Mouse (Mus musculus) B cell, adult (primary cell): Measurements from ENCODE around the gene Olfr1276. TPM values are rescaled to one million over a fixed set of nuclear protein-coding genes. Genes with fewer than 3 reads are reported as not detected.

Experiments used
- total RNA-seq: library from RNA; stranded (reverse); gene quantifications from 4 replicates; pipeline ENCODE4 v1.2.4, GENCODE M21; 2023; ENCODE audit not compliant: inconsistent age

Olfr1276 gene
- not detected in 4 replicates for total RNA-seq

DNA sequence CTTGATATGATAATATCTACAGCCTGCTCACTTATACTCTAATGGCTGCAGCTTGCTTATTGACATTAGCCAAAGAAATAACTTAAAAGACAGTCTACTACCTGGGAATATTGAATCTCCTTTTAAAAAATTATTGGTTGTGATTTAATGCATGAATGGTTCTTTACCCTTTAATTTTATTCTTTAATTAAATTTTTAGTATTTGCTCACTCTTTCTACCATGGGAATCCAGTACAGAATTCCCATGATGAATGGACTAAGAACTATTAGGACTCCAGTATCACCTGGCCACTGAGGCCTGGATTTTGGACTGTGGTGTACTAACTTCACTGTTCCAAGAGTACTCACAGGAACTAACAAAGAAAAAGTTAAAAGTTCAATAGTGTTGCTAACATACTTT is at the start of gene Olfr1276:
Gene Olfr1276 (plus strand): TSS at position 301 of the 400 bp plus-strand sequence.

DNA sequence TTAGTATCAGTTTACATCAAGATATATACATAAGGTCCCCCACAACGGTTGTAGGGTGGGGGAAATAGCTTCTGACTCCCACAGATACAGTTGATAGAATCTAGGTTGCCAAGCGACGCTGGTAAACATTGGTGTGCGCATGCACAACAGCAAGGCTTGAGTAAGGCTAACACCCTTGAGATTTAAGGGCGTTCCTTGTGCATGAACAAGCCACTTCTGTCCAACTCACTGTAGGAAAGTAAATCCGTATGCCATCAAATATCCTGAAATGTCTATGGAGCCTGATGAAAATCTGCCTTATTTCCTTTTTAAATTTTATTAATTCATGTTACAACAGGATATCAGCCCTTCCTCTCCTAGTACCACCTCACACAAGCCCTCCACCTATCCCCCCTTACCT is 24.8 kb upstream of the Olfr1276 start, which contains the start of gene 4930430A15Rik:
Gene 4930430A15Rik (minus strand): TSS at position 101 of the 400 bp plus-strand sequence.

DNA sequence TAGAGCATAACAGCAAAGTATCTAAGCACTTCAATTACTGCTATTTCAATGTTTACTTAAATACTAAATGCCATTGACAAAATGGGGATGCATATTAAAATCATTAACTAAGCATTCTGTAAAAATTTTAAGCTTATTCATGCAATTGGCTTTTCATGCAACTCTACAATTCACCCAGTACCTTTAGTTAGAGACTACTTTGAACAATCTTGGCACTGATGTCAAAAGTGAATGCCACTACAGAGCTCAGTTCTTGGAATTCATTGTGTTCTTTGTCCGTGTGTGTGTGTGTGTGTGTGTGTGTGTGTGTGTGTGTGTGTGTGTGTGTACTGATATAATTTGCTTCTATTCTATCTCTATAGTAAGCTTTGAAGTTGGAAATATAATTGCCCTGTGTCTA is 19.1 kb upstream of the Olfr1276 start, which contains the start of gene Olfr1275:
Gene Olfr1275 (minus strand): TSS at position 101 of the 400 bp plus-strand sequence.

DNA sequence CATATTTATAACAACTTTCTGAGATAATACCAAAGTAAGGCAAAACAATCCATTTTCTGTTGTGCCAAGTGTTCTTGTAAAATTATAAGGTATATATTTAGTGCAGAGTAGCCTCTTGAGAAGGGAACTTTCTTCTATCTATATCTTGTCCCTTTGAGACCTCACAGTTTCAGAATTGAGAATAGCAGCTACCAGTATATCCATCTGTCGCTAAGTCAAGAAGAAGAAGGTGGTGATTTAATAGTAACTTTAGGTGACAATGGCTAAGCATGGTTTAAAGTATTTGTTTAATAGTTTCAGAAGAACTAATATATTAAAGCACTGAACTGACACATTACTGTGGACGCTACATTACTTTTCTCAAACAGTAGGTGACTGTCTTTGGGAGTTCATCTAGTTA is 19.7 kb downstream of the Olfr1276 start, which contains the start of gene Olfr1277:
Gene Olfr1277 (minus strand): TSS at position 101 of the 400 bp plus-strand sequence.

DNA sequence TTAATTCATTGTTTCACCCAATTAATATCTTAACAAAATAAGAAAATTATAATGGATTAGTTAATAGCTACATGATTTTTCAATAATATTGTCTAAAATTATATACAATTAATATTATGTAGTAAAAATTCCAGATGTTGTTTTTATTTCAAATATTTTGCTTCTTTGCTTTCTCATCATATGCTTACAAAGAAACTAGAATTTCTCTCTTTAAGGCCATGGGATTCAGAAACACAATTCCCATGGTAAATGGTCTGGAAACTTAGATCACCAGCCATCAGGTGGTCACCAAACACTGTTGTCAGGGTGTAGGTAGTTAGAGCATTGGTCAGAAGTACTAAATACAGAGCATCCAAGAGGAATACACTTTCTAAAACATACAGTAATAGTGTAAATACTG is 35.5 kb downstream of the Olfr1276 start, which contains the start of gene Olfr1278:
Gene Olfr1278 (plus strand): TSS at position 301 of the 400 bp plus-strand sequence.

DNA sequence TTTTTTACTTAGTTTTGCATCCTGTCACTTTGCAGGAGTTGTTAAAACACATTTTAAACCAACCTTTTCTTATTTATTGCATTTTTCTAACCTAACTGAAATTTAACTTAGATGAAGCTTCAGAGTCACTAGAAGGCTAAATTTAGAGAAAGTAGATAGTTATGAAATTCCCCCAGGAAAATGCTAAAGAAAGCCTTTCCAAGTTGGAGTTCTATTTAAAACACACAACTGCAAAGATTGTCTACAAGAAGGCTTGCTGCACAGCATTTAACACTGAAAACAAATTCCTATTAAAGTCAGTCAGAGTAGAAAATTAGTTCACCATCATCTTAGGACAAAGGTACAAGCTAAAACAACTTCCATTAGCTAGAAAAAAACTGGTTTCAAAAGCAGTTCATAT is 46.1 kb downstream of the Olfr1276 start, which contains the start of gene Olfr1279:
Gene Olfr1279 (plus strand): TSS at position 262 of the 400 bp plus-strand sequence.

Other genes with a start within 250 kb of the Olfr1276 start
- not detected in 4 replicates for gene Gm13941, start 148.5 kb upstream of the Olfr1276 start, total RNA-seq
- not detected in 4 replicates for gene Gm15130, start 101.6 kb upstream of the Olfr1276 start, total RNA-seq
- gene 4930430A15Rik, start 24.9 kb upstream of the Olfr1276 start, total RNA-seq: not detected in 4 replicates
- gene Olfr1275, start 19.2 kb upstream of the Olfr1276 start, total RNA-seq: not detected in 4 replicates
- not detected in 4 replicates for gene Olfr1277, start 19.6 kb downstream of the Olfr1276 start, total RNA-seq
- not detected in 4 replicates for gene Olfr1278, start 35.6 kb downstream of the Olfr1276 start, total RNA-seq
- gene Olfr1279, start 46.1 kb downstream of the Olfr1276 start, total RNA-seq: not detected in 4 replicates
- not detected in 4 replicates for gene Olfr1280, start 59.5 kb downstream of the Olfr1276 start, total RNA-seq
- gene Olfr1281, start 72.0 kb downstream of the Olfr1276 start, total RNA-seq: not detected in 4 replicates
- not detected in 4 replicates for gene Olfr1282, start 81.6 kb downstream of the Olfr1276 start, total RNA-seq
- gene Olfr1283, start 112.3 kb downstream of the Olfr1276 start, total RNA-seq: not detected in 4 replicates
- gene Olfr1284, start 121.0 kb downstream of the Olfr1276 start, total RNA-seq: not detected in 4 replicates
- not detected in 4 replicates for gene Olfr1286, start 168.6 kb downstream of the Olfr1276 start, total RNA-seq
- not detected in 4 replicates for gene Olfr1287, start 194.6 kb downstream of the Olfr1276 start, total RNA-seq
- gene Olfr1288, start 219.6 kb downstream of the Olfr1276 start, total RNA-seq: not detected in 4 replicates
- gene Olfr1289, start 226.3 kb downstream of the Olfr1276 start, total RNA-seq: not detected in 4 replicates
- gene Olfr1290, start 239.3 kb downstream of the Olfr1276 start, total RNA-seq: not detected in 4 replicates
- gene Olfr1291-ps1, start 242.7 kb downstream of the Olfr1276 start, total RNA-seq: not detected in 4 replicates